Mouse (Mus musculus) hindbrain, embryonic 16.5 days (tissue): ENCODE measurements around the gene Susd1. TPM values are rescaled to one million over a fixed set of nuclear protein-coding genes. Genes with fewer than 3 reads are reported as not detected.

ENCODE experiments used
- ATAC-seq: fragments of 200-750 bp; cut with Nextera tagmentation; 2 replicates; pipeline ENCODE4 v1.8.0; 2017; ENCODE audit warnings: moderate TSS enrichment, moderate library complexity
- H3K27ac ChIP-seq: fragments of 300-500 bp; sonication (generic); 2 replicates; pipeline ENCODE4 v1.5.1; 2014; ENCODE audit warnings: low read depth, mild to moderate bottlenecking, control low read depth, low read length, moderate library complexity
- H3K27me3 ChIP-seq: fragments of 300-500 bp; sonication (generic); replicated peaks from 2 replicates; pipeline ENCODE4 v1.6.1; 2014; ENCODE audit warnings: low read length; ENCODE audit not compliant: control insufficient read depth, insufficient read depth
- H3K36me3 ChIP-seq: fragments of 300-500 bp; sonication (generic); 2 replicates; pipeline ENCODE4 v1.6.1; 2014; ENCODE audit warnings: mild to moderate bottlenecking, low read length, moderate library complexity, mixed read lengths; ENCODE audit not compliant: control insufficient read depth, insufficient read depth
- H3K4me1 ChIP-seq: fragments of 300-500 bp; sonication (generic); 2 replicates; pipeline ENCODE4 v1.6.1; 2014; ENCODE audit warnings: low read depth, low read length; ENCODE audit not compliant: control insufficient read depth, insufficient read depth
- H3K4me2 ChIP-seq: fragments of 300-500 bp; sonication (generic); 2 replicates; pipeline ENCODE4 v1.6.1; 2014; ENCODE audit warnings: mild to moderate bottlenecking, low read length, control low read depth, moderate library complexity
- H3K4me3 ChIP-seq: fragments of 300-500 bp; sonication (generic); 2 replicates; pipeline ENCODE4 v1.5.1; 2014; ENCODE audit warnings: mild to moderate bottlenecking, low read length, control low read depth, moderate library complexity
- H3K9ac ChIP-seq: fragments of 300-500 bp; sonication (generic); 2 replicates; pipeline ENCODE4 v1.6.1; 2014; ENCODE audit warnings: low read depth, mild to moderate bottlenecking, control low read depth, low read length, moderate library complexity
- H3K9me3 ChIP-seq: fragments of 300-500 bp; sonication (generic); 2 replicates; pipeline ENCODE4 v1.6.1; 2014; ENCODE audit warnings: mild to moderate bottlenecking, low read length, moderate library complexity; ENCODE audit not compliant: control insufficient read depth
- WGBS: fragments of 180-500 bp; shearing (Covaris S2); extraction: QIAGEN DNeasy Blood & Tissue Kit; methylation state at CpG from one replicate; pipeline ENCODE4 v1.1.7; 2014; 5-methylcytosine and 5-hydroxymethylcytosine counted together
- polyA plus RNA-seq: library from polyadenylated mRNA; unstranded; fragments of >200 nt; fragmentation: Nextera tagmentation; extraction: Ambion mirVana; gene quantifications from 2 replicates; pipeline ENCODE4 v1.2.1, GENCODE M21; 2015

Gene Susd1
- polyA plus RNA-seq, 1 experiment from 2014 or later, result 2.1 TPM

GRCm38 (mm10) chr4:59334236-59334635 is 104.2 kb downstream of the Susd1 start:
- Histone ChIP-seq H3K4me1 (peaks cover 5% of the 10 kb centered on the region), H3K9me3 (no peaks in the 10 kb centered on the region), H3K4me3 (no peak overlapping the region), H3K36me3 (no peaks in the 10 kb centered on the region), H3K27me3 (no peaks in the 10 kb centered on the region), H3K9ac (no peak overlapping the region), H3K27ac (no peak overlapping the region), H3K4me2 (no peak overlapping the region)
- 98% methylated on average over 4 of the region's 4 CpGs for WGBS
- ATAC-seq, result no peak

- no peak overlapping the region for H3K27ac ChIP-seq
- H3K9ac ChIP-seq, result no peak overlapping the region
- WGBS, result 95% methylated on average over 14 of the region's 14 CpGs
- no peak for ATAC-seq
- H3K36me3 ChIP-seq, result no peaks in the 10 kb centered on the region
- no peaks in the 10 kb centered on the region for H3K27me3 ChIP-seq
- H3K9me3 ChIP-seq, result no peaks in the 10 kb centered on the region
- H3K4me1 ChIP-seq, result peaks cover 5% of the 10 kb centered on the region
- H3K4me3 ChIP-seq, result no peak overlapping the region
- H3K4me2 ChIP-seq, result no peak overlapping the region
Measured at GRCm38 (mm10) chr4:59333424-59333895, 105.0 kb downstream of the Susd1 start.

- 95% methylated on average over 9 of the region's 9 CpGs for WGBS
Measured at GRCm38 (mm10) chr4:59332691-59333423, 105.6 kb downstream of the Susd1 start.

GRCm38 (mm10) chr4:59332089-59332488 is 106.3 kb downstream of the Susd1 start:
- Histone ChIP-seq H3K9ac (no peak overlapping the region), H3K9me3 (no peaks in the 10 kb centered on the region), H3K27me3 (no peaks in the 10 kb centered on the region), H3K4me3 (no peak overlapping the region), H3K36me3 (no peaks in the 10 kb centered on the region), H3K4me1 (peaks cover 5% of the 10 kb centered on the region), H3K4me2 (no peak overlapping the region), H3K27ac (no peak overlapping the region)
- WGBS, result 84% methylated on average over 5 of the region's 5 CpGs
- 0 out of 2 replicates have a peak, but pooled peaks have one; percentile 27 for ATAC-seq

More at GRCm38 (mm10) chr4:59332691-59333423, 105.6 kb downstream of the Susd1 start:
- H3K9me3 ChIP-seq, result no peaks in the 10 kb centered on the region
- H3K4me3 ChIP-seq, result no peak overlapping the region
- no peak for ATAC-seq
- no peak overlapping the region for H3K27ac ChIP-seq
- H3K9ac ChIP-seq, result no peak overlapping the region
- H3K27me3 ChIP-seq, result no peaks in the 10 kb centered on the region
- H3K4me1 ChIP-seq, result peaks cover 5% of the 10 kb centered on the region
- H3K36me3 ChIP-seq, result no peaks in the 10 kb centered on the region
- no peak overlapping the region for H3K4me2 ChIP-seq

GRCm38 (mm10) chr4:59331633-59332032 is 106.8 kb downstream of the Susd1 start:
- Histone ChIP-seq H3K4me1 (peaks cover 5% of the 10 kb centered on the region), H3K9ac (no peak overlapping the region), H3K36me3 (no peaks in the 10 kb centered on the region), H3K4me3 (no peak overlapping the region), H3K27ac (no peak overlapping the region), H3K4me2 (no peak overlapping the region), H3K9me3 (no peaks in the 10 kb centered on the region), H3K27me3 (no peaks in the 10 kb centered on the region)
- no peak for ATAC-seq
- 66% methylated on average over 9 of the region's 9 CpGs for WGBS

GRCm38 (mm10) chr4:59330961-59331604 is 107.3 kb downstream of the Susd1 start:
- Histone ChIP-seq H3K36me3 (no peaks in the 10 kb centered on the region), H3K4me1 (peaks cover 2% of the 10 kb centered on the region), H3K27me3 (no peaks in the 10 kb centered on the region), H3K4me3 (no peak overlapping the region), H3K9ac (no peak overlapping the region), H3K27ac (no peak overlapping the region), H3K4me2 (no peak overlapping the region), H3K9me3 (no peaks in the 10 kb centered on the region)
- no peak for ATAC-seq
- 46% methylated on average over 10 of the region's 10 CpGs for WGBS

- Histone ChIP-seq H3K4me1 (no peaks in the 10 kb centered on the region), H3K4me3 (no peak overlapping the region), H3K36me3 (no peaks in the 10 kb centered on the region), H3K27me3 (no peaks in the 10 kb centered on the region), H3K9ac (no peak overlapping the region), H3K9me3 (no peaks in the 10 kb centered on the region), H3K4me2 (no peak overlapping the region), H3K27ac (no peak overlapping the region)
- ATAC-seq, result no peak
- 84% methylated on average over 19 of the region's 19 CpGs for WGBS
Measured at GRCm38 (mm10) chr4:59329461-59330304, 108.8 kb downstream of the Susd1 start.

GRCm38 (mm10) chr4:59328821-59329220 is 109.6 kb downstream of the Susd1 start:
- no peak overlapping the region for H3K4me2 ChIP-seq
- H3K9ac ChIP-seq, result no peak overlapping the region
- H3K4me1 ChIP-seq, result no peaks in the 10 kb centered on the region
- no peak for ATAC-seq
- WGBS, result 90% methylated on average over 7 of the region's 7 CpGs
- H3K4me3 ChIP-seq, result no peak overlapping the region
- H3K9me3 ChIP-seq, result no peaks in the 10 kb centered on the region
- H3K27me3 ChIP-seq, result no peaks in the 10 kb centered on the region
- H3K27ac ChIP-seq, result no peak overlapping the region
- H3K36me3 ChIP-seq, result no peaks in the 10 kb centered on the region

GRCm38 (mm10) chr4:59327986-59328385 is 110.4 kb downstream of the Susd1 start:
- no peak for ATAC-seq
- Histone ChIP-seq H3K4me1 (peaks cover 2% of the 10 kb centered on the region; the same call in 1 of the 2 replicates), H3K4me3 (no peak overlapping the region), H3K9me3 (no peaks in the 10 kb centered on the region), H3K27ac (no peak overlapping the region), H3K27me3 (no peaks in the 10 kb centered on the region), H3K9ac (no peak overlapping the region), H3K36me3 (no peaks in the 10 kb centered on the region), H3K4me2 (no peak overlapping the region)
- 96% methylated on average over 5 of the region's 5 CpGs for WGBS
